Mouse (Mus musculus): ENCODE data around the gene Olfr43. TPM values are rescaled to one million over a fixed set of nuclear protein-coding genes. Genes with fewer than 3 reads are reported as not detected.

Olfr43 gene
- polyA plus RNA-seq (2014; fragmentation: Nextera tagmentation; extraction: Ambion mirVana) = not detected in 2 replicates

GRCm38 (mm10) chr11:74211279-74211678, at the start of gene Olfr43:
Olfr43 (minus strand) TSS chr11:74211379.
- no peaks in the 10 kb centered on the region for H3K36me3 ChIP-seq (ENCODE audit: control insufficient read depth, insufficient read depth, low read length)
- no peaks in the 10 kb centered on the region for H3K27me3 ChIP-seq (ENCODE audit: control insufficient read depth, insufficient read depth, low read length)
- ATAC-seq (ENCODE audit: insufficient read depth, low FRiP score, low TSS enrichment) = no peak
- H3K27ac ChIP-seq (ENCODE audit: low read depth, low read length) = no peak within 1 kb of the TSS
- no peaks in the 10 kb centered on the region for H3K4me1 ChIP-seq (ENCODE audit: control insufficient read depth, insufficient read depth, low read length)
- no peak for DNase-seq (ENCODE audit: low spot score)
- peaks cover 9% of the 10 kb centered on the region; the same call in 1 of the 2 replicates for H3K9me3 ChIP-seq (ENCODE audit: control insufficient read depth, low read length)
- no peak within 1 kb of the TSS for H3K9ac ChIP-seq (ENCODE audit: low read length)
- WGBS = 67% methylated on average over 1 of the region's 1 CpGs
- no peak within 1 kb of the TSS for H3K4me3 ChIP-seq (ENCODE audit: low read depth, low read length)
- no peak within 1 kb of the TSS for H3K4me2 ChIP-seq (ENCODE audit: low read depth)

DNA sequence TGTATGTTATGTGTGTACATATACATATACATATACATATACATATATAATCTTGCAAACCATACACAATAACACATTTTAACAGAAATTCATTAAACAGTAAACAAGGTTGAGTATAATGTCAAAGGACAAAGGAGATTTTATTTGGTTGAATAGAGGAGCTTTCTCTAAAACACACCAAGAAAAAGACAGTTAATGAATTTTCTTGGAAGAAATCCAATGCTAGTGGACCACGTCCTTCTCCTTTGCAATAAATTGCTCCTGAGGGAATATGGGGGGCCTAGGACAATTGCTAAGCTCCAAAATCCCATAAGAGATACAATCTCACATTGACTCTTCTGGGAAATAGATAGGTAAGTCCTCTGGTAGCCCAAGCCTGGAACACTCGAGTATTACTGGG, 48.3 kb upstream of the Olfr43 start, which contains the start of gene Olfr406:
TSS of gene Olfr406 (plus strand) at position 301 of the 400 bp plus-strand sequence.
- no peaks in the 10 kb centered on the region for H3K4me1 ChIP-seq (ENCODE audit: control insufficient read depth, insufficient read depth, low read length)
- H3K9me3 ChIP-seq (ENCODE audit: control insufficient read depth, low read length) = peaks cover 7% of the 10 kb centered on the region; the same call in 1 of the 2 replicates
- 67% methylated on average over 2 of the region's 2 CpGs for WGBS
- H3K27ac ChIP-seq (ENCODE audit: low read depth, low read length) = no peak within 1 kb of the TSS
- no peak for DNase-seq (ENCODE audit: low spot score)
- no peaks in the 10 kb centered on the region for H3K36me3 ChIP-seq (ENCODE audit: control insufficient read depth, insufficient read depth, low read length)
- H3K4me2 ChIP-seq (ENCODE audit: low read depth) = no peak within 1 kb of the TSS
- H3K27me3 ChIP-seq (ENCODE audit: control insufficient read depth, insufficient read depth, low read length) = no peaks in the 10 kb centered on the region
- no peak within 1 kb of the TSS for H3K4me3 ChIP-seq (ENCODE audit: low read depth, low read length)
- no peak within 1 kb of the TSS for H3K9ac ChIP-seq (ENCODE audit: low read length)
- ATAC-seq (ENCODE audit: insufficient read depth, low FRiP score, low TSS enrichment) = no peak

DNA sequence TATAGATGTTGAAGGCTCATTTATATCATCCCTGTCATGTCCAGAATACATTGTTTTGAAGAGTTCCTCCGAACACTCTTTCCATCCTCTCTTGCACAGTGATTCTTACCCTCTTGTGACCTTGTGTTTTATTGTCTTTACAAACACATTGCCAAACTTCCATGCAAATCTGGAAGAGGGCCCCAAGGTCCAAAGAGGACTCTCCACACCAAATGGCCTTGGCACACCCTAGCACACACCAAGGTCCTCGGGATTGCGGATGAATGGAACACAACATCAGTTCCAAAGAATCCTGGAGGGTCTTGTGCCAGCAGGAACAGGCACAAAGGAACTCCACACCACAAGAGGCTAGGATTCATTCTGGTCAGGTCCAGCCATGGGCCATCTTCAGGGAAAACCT, 30.0 kb upstream of the Olfr43 start:
- H3K4me1 ChIP-seq (ENCODE audit: control insufficient read depth, insufficient read depth, low read length) = no peaks in the 10 kb centered on the region
- H3K27ac ChIP-seq (ENCODE audit: low read depth, low read length) = no peak overlapping the region
- no peak for DNase-seq (ENCODE audit: low spot score)
- no peak overlapping the region for H3K9ac ChIP-seq (ENCODE audit: low read length)
- no peaks in the 10 kb centered on the region for H3K36me3 ChIP-seq (ENCODE audit: control insufficient read depth, insufficient read depth, low read length)
- H3K9me3 ChIP-seq (ENCODE audit: control insufficient read depth, low read length) = peaks cover 4% of the 10 kb centered on the region; the same call in 1 of the 2 replicates
- no peak for ATAC-seq (ENCODE audit: insufficient read depth, low FRiP score, low TSS enrichment)
- no peak overlapping the region for H3K4me2 ChIP-seq (ENCODE audit: low read depth)
- 88% methylated on average over 3 of the region's 3 CpGs for WGBS
- H3K4me3 ChIP-seq (ENCODE audit: low read depth, low read length) = no peak overlapping the region
- no peaks in the 10 kb centered on the region for H3K27me3 ChIP-seq (ENCODE audit: control insufficient read depth, insufficient read depth, low read length)

DNA sequence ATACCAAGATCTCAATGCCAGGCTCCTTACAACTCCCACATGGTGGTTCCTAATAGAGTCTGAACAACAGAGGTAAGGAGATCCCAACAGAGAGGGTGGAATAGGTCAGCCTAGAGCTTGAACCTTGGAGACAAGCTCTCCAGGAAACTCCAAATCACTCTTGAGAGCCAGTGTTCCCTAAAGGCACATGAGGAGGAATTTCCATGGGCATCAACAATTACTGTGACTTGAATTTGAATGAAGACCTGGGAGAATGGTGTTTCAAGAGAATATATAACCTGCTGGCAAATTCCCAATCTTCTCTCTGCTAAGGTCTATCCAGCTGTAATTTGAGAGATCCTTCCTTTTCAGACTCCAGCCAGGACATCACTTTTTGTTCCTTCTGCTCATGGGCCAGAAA, 25.2 kb downstream of the Olfr43 start, which contains the start of gene Olfr403:
TSS of gene Olfr403 (plus strand) at position 301 of the 400 bp plus-strand sequence.
- Histone ChIP-seq H3K4me1 (ENCODE audit: control insufficient read depth, insufficient read depth, low read length) (no peaks in the 10 kb centered on the region), H3K36me3 (ENCODE audit: control insufficient read depth, insufficient read depth, low read length) (no peaks in the 10 kb centered on the region), H3K4me2 (ENCODE audit: low read depth) (no peak within 1 kb of the TSS), H3K9ac (ENCODE audit: low read length) (no peak within 1 kb of the TSS), H3K27ac (ENCODE audit: low read depth, low read length) (no peak within 1 kb of the TSS), H3K27me3 (ENCODE audit: control insufficient read depth, insufficient read depth, low read length) (no peaks in the 10 kb centered on the region), H3K4me3 (ENCODE audit: low read depth, low read length) (no peak within 1 kb of the TSS), H3K9me3 (ENCODE audit: control insufficient read depth, low read length) (peaks cover 6% of the 10 kb centered on the region; the same call in 1 of the 2 replicates)
- ATAC-seq (ENCODE audit: insufficient read depth, low FRiP score, low TSS enrichment) (no peak), DNase-seq (ENCODE audit: low spot score) (no peak)

DNA sequence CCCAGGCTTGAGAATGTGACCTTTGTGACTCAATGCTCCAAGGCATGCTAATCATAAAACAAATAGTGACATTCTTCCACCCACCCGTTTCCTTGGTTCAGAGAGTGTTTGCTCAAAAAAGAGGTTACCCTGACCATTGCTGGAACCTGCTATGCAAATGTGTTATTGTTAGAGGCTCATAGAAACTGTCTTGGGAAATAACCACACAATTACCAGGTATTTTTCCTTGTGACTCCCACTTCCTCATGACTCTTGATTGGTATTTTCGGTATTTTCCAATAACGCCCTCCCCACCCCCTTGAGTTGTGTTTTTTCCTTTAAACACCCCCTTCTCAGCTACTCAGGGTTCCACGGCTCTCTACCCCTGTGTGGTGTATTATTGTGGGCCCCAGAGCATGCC, 27.4 kb downstream of the Olfr43 start:
- H3K27me3 ChIP-seq (ENCODE audit: control insufficient read depth, insufficient read depth, low read length) = no peaks in the 10 kb centered on the region
- ATAC-seq (ENCODE audit: insufficient read depth, low FRiP score, low TSS enrichment) (no peak), DNase-seq (ENCODE audit: low spot score) (no peak)
- no peak overlapping the region for H3K9ac ChIP-seq (ENCODE audit: low read length)
- H3K27ac ChIP-seq (ENCODE audit: low read depth, low read length) = no peak overlapping the region
- no peak overlapping the region for H3K4me2 ChIP-seq (ENCODE audit: low read depth)
- H3K9me3 ChIP-seq (ENCODE audit: control insufficient read depth, low read length) = peaks cover 6% of the 10 kb centered on the region; the same call in 1 of the 2 replicates
- no peaks in the 10 kb centered on the region for H3K4me1 ChIP-seq (ENCODE audit: control insufficient read depth, insufficient read depth, low read length)
- no peak overlapping the region for H3K4me3 ChIP-seq (ENCODE audit: low read depth, low read length)
- no peaks in the 10 kb centered on the region for H3K36me3 ChIP-seq (ENCODE audit: control insufficient read depth, insufficient read depth, low read length)
- whole genome bisulfite sequencing = 79% methylated on average over 4 of the region's 4 CpGs

- no peaks in the 10 kb centered on the region for H3K36me3 ChIP-seq (ENCODE audit: control insufficient read depth, insufficient read depth, low read length)
- WGBS = 81% methylated on average over 4 of the region's 4 CpGs
- no peaks in the 10 kb centered on the region for H3K27me3 ChIP-seq (ENCODE audit: control insufficient read depth, insufficient read depth, low read length)
- no peak overlapping the region for H3K4me2 ChIP-seq (ENCODE audit: low read depth)
- ATAC-seq (ENCODE audit: insufficient read depth, low FRiP score, low TSS enrichment) (no peak), DNase-seq (ENCODE audit: low spot score) (no peak)
- peaks cover 9% of the 10 kb centered on the region; the same call in 1 of the 2 replicates for H3K9me3 ChIP-seq (ENCODE audit: control insufficient read depth, low read length)
- no peak overlapping the region for H3K9ac ChIP-seq (ENCODE audit: low read length)
- H3K4me3 ChIP-seq (ENCODE audit: low read depth, low read length) = no peak overlapping the region
- H3K27ac ChIP-seq (ENCODE audit: low read depth, low read length) = no peak overlapping the region
- no peaks in the 10 kb centered on the region for H3K4me1 ChIP-seq (ENCODE audit: control insufficient read depth, insufficient read depth, low read length)
Observed at GRCm38 (mm10) chr11:74183168-74183567, 28.0 kb downstream of the Olfr43 start.

GRCm38 (mm10) chr11:74168771-74169170, 42.4 kb downstream of the Olfr43 start:
- H3K4me3 ChIP-seq (ENCODE audit: low read depth, low read length) = no peak overlapping the region
- no peaks in the 10 kb centered on the region for H3K27me3 ChIP-seq (ENCODE audit: control insufficient read depth, insufficient read depth, low read length)
- no peak overlapping the region for H3K27ac ChIP-seq (ENCODE audit: low read depth, low read length)
- H3K4me1 ChIP-seq (ENCODE audit: control insufficient read depth, insufficient read depth, low read length) = no peaks in the 10 kb centered on the region
- ATAC-seq (ENCODE audit: insufficient read depth, low FRiP score, low TSS enrichment) = no peak
- no peak overlapping the region for H3K4me2 ChIP-seq (ENCODE audit: low read depth)
- DNase-seq (ENCODE audit: low spot score) = no peak
- no peak overlapping the region for H3K9ac ChIP-seq (ENCODE audit: low read length)
- H3K36me3 ChIP-seq (ENCODE audit: control insufficient read depth, insufficient read depth, low read length) = no peaks in the 10 kb centered on the region
- 0 out of 2 replicates have a peak, but pooled peaks cover 4% of the 10 kb centered on the region for H3K9me3 ChIP-seq (ENCODE audit: control insufficient read depth, low read length)

Other genes with a start within 250 kb of the Olfr43 start
- gene Olfr398, start 221.0 kb downstream of the Olfr43 start, polyA plus RNA-seq (2014; fragmentation: Nextera tagmentation; extraction: Ambion mirVana) = not detected in 2 replicates
- not detected in 2 replicates for gene Olfr139, start 154.8 kb downstream of the Olfr43 start, polyA plus RNA-seq (2014; fragmentation: Nextera tagmentation; extraction: Ambion mirVana)
- gene Olfr399, start 154.8 kb downstream of the Olfr43 start, polyA plus RNA-seq (2014; fragmentation: Nextera tagmentation; extraction: Ambion mirVana) = not detected in 2 replicates
- not detected in 2 replicates for gene Zfp616, start 141.4 kb downstream of the Olfr43 start, polyA plus RNA-seq (2014; fragmentation: Nextera tagmentation; extraction: Ambion mirVana)
- gene Olfr401, start 97.7 kb downstream of the Olfr43 start, polyA plus RNA-seq (2014; fragmentation: Nextera tagmentation; extraction: Ambion mirVana) = not detected in 2 replicates
- gene Olfr402, start 57.9 kb downstream of the Olfr43 start, polyA plus RNA-seq (2014; fragmentation: Nextera tagmentation; extraction: Ambion mirVana) = not detected in 2 replicates
- not detected in 2 replicates for gene Olfr403, start 25.1 kb downstream of the Olfr43 start, polyA plus RNA-seq (2014; fragmentation: Nextera tagmentation; extraction: Ambion mirVana)
- not detected in 2 replicates for gene Olfr406, start 48.4 kb upstream of the Olfr43 start, polyA plus RNA-seq (2014; fragmentation: Nextera tagmentation; extraction: Ambion mirVana)
- gene Olfr59, start 72.4 kb upstream of the Olfr43 start, polyA plus RNA-seq (2014; fragmentation: Nextera tagmentation; extraction: Ambion mirVana) = not detected in 2 replicates
- not detected in 2 replicates for gene Olfr410, start 126.7 kb upstream of the Olfr43 start, polyA plus RNA-seq (2014; fragmentation: Nextera tagmentation; extraction: Ambion mirVana)
- gene Olfr411, start 141.3 kb upstream of the Olfr43 start, polyA plus RNA-seq (2014; fragmentation: Nextera tagmentation; extraction: Ambion mirVana) = not detected in 2 replicates
- not detected in 2 replicates for gene Olfr412, start 150.7 kb upstream of the Olfr43 start, polyA plus RNA-seq (2014; fragmentation: Nextera tagmentation; extraction: Ambion mirVana)